Mouse (Mus musculus): ENCODE results near the gene Gins1. TPM values are rescaled to one million over a fixed set of nuclear protein-coding genes. Genes with fewer than 3 reads are reported as not detected.
A peak's percentile ranks its signal among the peaks of the same experiment; 100 is the strongest.

Gins1 gene
- total RNA-seq, 2 experiments from 2014 or later: 68.1 to 87.4 TPM

- no peak for ATAC-seq (replicated peaks; ENCODE audit: low FRiP score, low TSS enrichment, poor library complexity, severe bottlenecking)
These were observed 43.6 kb downstream of the Gins1 start for GRCm38 (mm10) chr2:150948786-150949185.

DNA sequence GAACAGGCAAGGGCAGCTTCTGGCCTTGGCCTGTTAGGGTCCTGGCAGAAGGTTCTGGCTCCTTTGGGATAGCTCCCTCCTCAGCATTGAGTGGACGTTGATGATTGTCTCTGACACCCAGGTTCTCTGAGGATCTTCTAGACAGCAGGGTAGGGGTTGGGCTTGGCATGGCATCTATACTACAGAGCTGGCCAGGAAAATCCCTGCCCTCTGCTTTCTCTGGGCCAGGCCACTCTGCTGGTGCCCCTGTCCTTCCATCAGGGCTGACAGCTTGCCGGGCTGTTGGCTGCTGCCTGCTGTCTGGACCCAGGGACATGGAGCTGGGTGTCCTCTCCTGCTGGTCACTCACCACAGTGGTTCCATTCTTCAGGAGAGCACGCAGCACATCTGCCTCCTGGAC lies 44.5 kb downstream of the Gins1 start:
- ATAC-seq (replicated peaks; ENCODE audit: low FRiP score, low TSS enrichment, poor library complexity, severe bottlenecking): no peak

DNA sequence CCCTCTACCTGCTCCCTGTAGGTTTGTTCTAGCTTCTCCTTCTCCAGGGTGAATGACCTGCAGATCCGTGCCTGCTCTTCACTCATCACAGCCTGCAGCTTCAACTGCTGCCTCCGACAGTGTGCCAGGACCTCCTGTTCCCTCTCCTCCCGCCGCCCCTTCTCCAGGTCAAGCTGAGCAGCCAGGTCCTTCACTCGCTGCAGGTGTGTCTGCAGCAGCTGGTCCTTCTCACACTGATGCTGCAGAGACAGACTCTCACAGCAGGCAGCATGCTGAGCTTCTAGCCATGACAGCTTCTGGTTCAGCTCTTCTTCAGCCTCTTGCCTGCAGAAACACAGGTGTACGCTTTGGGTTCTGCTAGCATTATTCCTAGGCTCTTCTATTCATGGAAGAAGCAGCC lies 44.9 kb downstream of the Gins1 start:
- no peak for ATAC-seq (replicated peaks; ENCODE audit: low FRiP score, low TSS enrichment, poor library complexity, severe bottlenecking)

GRCm38 (mm10) chr2:150951201-150951600 lies 46.0 kb downstream of the Gins1 start:
- no peak for ATAC-seq (replicated peaks; ENCODE audit: low FRiP score, low TSS enrichment, poor library complexity, severe bottlenecking)

GRCm38 (mm10) chr2:150955859-150956258 lies 50.7 kb downstream of the Gins1 start:
- no peak for ATAC-seq (replicated peaks; ENCODE audit: low FRiP score, low TSS enrichment, poor library complexity, severe bottlenecking)

DNA sequence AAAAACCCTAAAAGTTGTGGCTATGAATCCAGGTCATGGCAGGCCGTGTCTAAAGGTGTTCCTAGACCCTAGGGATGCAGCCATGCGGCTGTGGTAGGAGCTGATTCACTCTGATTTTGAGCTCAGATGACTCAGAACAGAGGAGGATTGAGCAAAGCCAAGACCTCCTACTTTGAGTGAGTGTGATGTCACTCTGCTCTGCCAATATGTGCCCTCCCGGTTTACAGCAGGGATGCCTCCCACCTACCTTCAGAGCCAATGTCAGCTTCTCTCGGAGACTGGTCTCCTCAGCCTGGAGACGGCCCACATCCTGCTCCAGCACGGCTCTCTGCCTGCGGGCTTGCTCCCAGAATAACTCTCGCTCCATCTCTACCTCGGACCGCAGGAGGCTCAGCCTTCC lies 54.3 kb downstream of the Gins1 start:
- no peak for ATAC-seq (replicated peaks; ENCODE audit: low FRiP score, low TSS enrichment, poor library complexity, severe bottlenecking)

GRCm38 (mm10) chr2:150963246-150963645 lies 58.0 kb downstream of the Gins1 start:
- ATAC-seq (replicated peaks; ENCODE audit: low FRiP score, low TSS enrichment, poor library complexity, severe bottlenecking): no peak

DNA sequence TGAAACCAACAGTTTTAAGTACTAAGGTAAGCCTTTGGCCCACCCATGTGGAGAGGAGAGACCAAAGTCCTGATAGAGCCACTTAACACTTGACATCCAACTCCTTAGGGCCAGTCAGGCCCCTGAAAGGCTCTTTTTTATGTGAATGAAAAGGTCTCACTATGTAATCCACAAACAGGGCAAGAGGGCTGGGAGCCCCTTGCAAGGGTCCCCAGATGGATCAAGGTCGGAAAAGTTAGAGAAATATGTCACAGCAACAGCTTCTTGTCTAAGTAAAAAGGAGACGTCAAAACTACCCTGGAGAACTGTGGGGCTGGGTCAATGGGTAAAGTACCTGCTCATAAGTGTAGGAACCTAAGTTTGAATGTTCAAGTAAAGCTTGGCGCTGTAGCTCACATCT lies 59.4 kb downstream of the Gins1 start:
- no peak for ATAC-seq (replicated peaks; ENCODE audit: low FRiP score, low TSS enrichment, poor library complexity, severe bottlenecking)

GRCm38 (mm10) chr2:150965951-150966350 lies 60.8 kb downstream of the Gins1 start:
- ATAC-seq (replicated peaks; ENCODE audit: low FRiP score, low TSS enrichment, poor library complexity, severe bottlenecking): no peak

- ATAC-seq (replicated peaks; ENCODE audit: low FRiP score, low TSS enrichment, poor library complexity, severe bottlenecking): no peak
These were observed 62.3 kb downstream of the Gins1 start for GRCm38 (mm10) chr2:150967491-150967890.

GRCm38 (mm10) chr2:150969231-150969630 lies 64.0 kb downstream of the Gins1 start:
- ATAC-seq (replicated peaks; ENCODE audit: low FRiP score, low TSS enrichment, poor library complexity, severe bottlenecking): no peak

- no peak for ATAC-seq (replicated peaks; ENCODE audit: low FRiP score, low TSS enrichment, poor library complexity, severe bottlenecking)
These were observed 66.7 kb downstream of the Gins1 start for GRCm38 (mm10) chr2:150971856-150972255.

DNA sequence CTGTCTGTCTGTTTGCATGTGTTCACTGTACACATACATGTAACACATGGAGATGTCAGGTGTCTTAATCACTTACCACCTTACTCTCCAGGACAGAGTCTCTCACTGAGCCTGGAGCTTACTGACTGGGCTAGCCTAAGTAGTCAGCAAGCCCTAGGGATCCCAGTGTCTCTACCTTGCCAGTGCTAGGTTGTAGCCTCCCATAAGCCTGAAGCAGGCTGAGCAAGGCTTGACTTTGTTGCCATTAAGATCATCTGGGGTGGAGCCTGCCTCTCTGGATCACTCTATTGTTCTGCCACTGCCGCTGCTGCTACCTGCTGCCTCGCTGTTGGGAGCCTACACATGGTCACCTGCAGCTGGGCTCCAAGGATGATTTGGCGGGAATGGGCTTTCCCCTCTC lies 67.5 kb downstream of the Gins1 start:
- no peak for ATAC-seq (replicated peaks; ENCODE audit: low FRiP score, low TSS enrichment, poor library complexity, severe bottlenecking)

- ATAC-seq (replicated peaks; ENCODE audit: low FRiP score, low TSS enrichment, poor library complexity, severe bottlenecking): no peak
These were observed 68.4 kb downstream of the Gins1 start for GRCm38 (mm10) chr2:150973401-150974115.

DNA sequence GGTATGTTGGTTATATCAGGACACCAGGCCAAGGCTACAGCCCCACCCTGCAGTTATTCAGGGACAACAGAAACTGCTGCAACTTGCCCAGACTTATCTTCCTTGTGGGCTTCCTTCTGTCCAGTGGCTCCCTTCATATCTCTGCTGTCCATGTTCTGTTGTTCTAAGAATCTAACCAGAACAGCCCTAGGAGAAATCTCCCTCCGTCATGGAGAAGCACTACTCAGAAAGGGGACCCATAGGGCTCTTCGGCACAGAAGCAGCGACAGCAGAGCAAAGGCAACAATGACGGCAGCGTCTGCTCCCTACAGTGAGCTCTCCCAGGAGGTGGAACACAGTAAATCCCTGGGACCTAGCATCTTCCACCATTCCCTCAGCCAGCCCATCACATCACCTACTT lies 71.7 kb downstream of the Gins1 start:
- peak; percentile 86 for ATAC-seq (replicated peaks; ENCODE audit: low FRiP score, low TSS enrichment, poor library complexity, severe bottlenecking)

GRCm38 (mm10) chr2:150977676-150978075 lies 72.5 kb downstream of the Gins1 start:
- no peak for ATAC-seq (replicated peaks; ENCODE audit: low FRiP score, low TSS enrichment, poor library complexity, severe bottlenecking)

- no peak for ATAC-seq (replicated peaks; ENCODE audit: low FRiP score, low TSS enrichment, poor library complexity, severe bottlenecking)
These were observed 73.6 kb downstream of the Gins1 start for GRCm38 (mm10) chr2:150978791-150979190.

GRCm38 (mm10) chr2:150979861-150980620 lies 74.8 kb downstream of the Gins1 start:
- ATAC-seq (replicated peaks; ENCODE audit: low FRiP score, low TSS enrichment, poor library complexity, severe bottlenecking): no peak

All from megakaryocyte-erythroid progenitor cell, adult 5-6 weeks (primary cell).